Mouse (Mus musculus) ES-CJ7 (cell line): ENCODE results near the gene Chmp2a.

ENCODE experiments used
- DNase-seq: peaks from one replicate; pipeline ENCODE4 v3.0.0; 2011; ENCODE audit warnings: low read depth, low spot score

The Chmp2a gene

GRCm38 (mm10) chr7:13035211-13035855 is 726 bp upstream of the Chmp2a start:
- DNase-seq: no peak

GRCm38 (mm10) chr7:13033451-13034147 is 1.0 kb downstream of the Chmp2a start:
- DNase-seq: no peak

GRCm38 (mm10) chr7:13032541-13032940 is 2.1 kb downstream of the Chmp2a start:
- DNase-seq: no peak

- no peak for DNase-seq
Measured at GRCm38 (mm10) chr7:13031983-13032382, 2.6 kb downstream of the Chmp2a start.

- DNase-seq: no peak
Measured at GRCm38 (mm10) chr7:13031069-13031468, 3.5 kb downstream of the Chmp2a start.

- no peak for DNase-seq
Measured at GRCm38 (mm10) chr7:13028986-13029385, 5.6 kb downstream of the Chmp2a start.

GRCm38 (mm10) chr7:13025511-13026112 is 9.0 kb downstream of the Chmp2a start:
- no peak for DNase-seq

- DNase-seq: peak; percentile 80
Measured at GRCm38 (mm10) chr7:13024805-13025204, 9.8 kb downstream of the Chmp2a start.

- peak; percentile 98 for DNase-seq
Measured at GRCm38 (mm10) chr7:13023928-13024731, 10.5 kb downstream of the Chmp2a start.

GRCm38 (mm10) chr7:13022773-13023535 is 11.7 kb downstream of the Chmp2a start:
- peak; percentile 96 for DNase-seq

GRCm38 (mm10) chr7:13015217-13015616 is 19.4 kb downstream of the Chmp2a start:
- no peak for DNase-seq

GRCm38 (mm10) chr7:13014275-13014839 is 20.2 kb downstream of the Chmp2a start:
- DNase-seq: peak; percentile 100

- DNase-seq: no peak
Measured at GRCm38 (mm10) chr7:13013671-13014070, 20.9 kb downstream of the Chmp2a start.

- DNase-seq: peak; percentile 88
Measured at GRCm38 (mm10) chr7:13010005-13010908, 24.4 kb downstream of the Chmp2a start, which contains the start of gene Zbtb45. Zbtb45 (minus strand) TSS chr7:13010034.

- DNase-seq: peak; percentile 99
Measured at GRCm38 (mm10) chr7:13009143-13010004, 25.2 kb downstream of the Chmp2a start.

GRCm38 (mm10) chr7:13007341-13008092 is 27.1 kb downstream of the Chmp2a start:
- no peak for DNase-seq

- DNase-seq: no peak
Measured at GRCm38 (mm10) chr7:13006531-13006930, 28.1 kb downstream of the Chmp2a start.

- peak; percentile 71 for DNase-seq
Measured at GRCm38 (mm10) chr7:13006011-13006410, 28.6 kb downstream of the Chmp2a start.
